Mouse (Mus musculus) thymus, adult 2 months (tissue): ENCODE measurements around the gene Pde6b. TPM values are rescaled to one million over a fixed set of nuclear protein-coding genes. Genes with fewer than 3 reads are reported as not detected.

Experiments
- DNase-seq: peaks from one replicate; pipeline ENCODE4 v3.0.0; 2021
- H3K27ac ChIP-seq: fragments of 200-500 bp; 2 replicates; pipeline ENCODE4 v1.5.1; 2012; ENCODE audit warnings: low read length, control low read depth; ENCODE audit not compliant: control insufficient read depth, insufficient read depth
- H3K27me3 ChIP-seq: fragments of 200-500 bp; 2 replicates; pipeline ENCODE4 v1.6.1; 2012; ENCODE audit warnings: mild to moderate bottlenecking, low read length, moderate library complexity, mixed read lengths; ENCODE audit not compliant: control insufficient read depth, insufficient read depth
- H3K36me3 ChIP-seq: fragments of 200-500 bp; 2 replicates; pipeline ENCODE4 v1.6.1; 2012; ENCODE audit warnings: mild to moderate bottlenecking, low read length, moderate library complexity; ENCODE audit not compliant: control insufficient read depth, insufficient read depth
- H3K4me1 ChIP-seq: fragments of 200-500 bp; replicated peaks from 2 replicates; pipeline ENCODE4 v1.6.1; 2012; ENCODE audit warnings: low read length; ENCODE audit not compliant: control insufficient read depth, insufficient read depth
- H3K4me3 ChIP-seq: fragments of 200-500 bp; 2 replicates; pipeline ENCODE4 v1.5.1; 2012; ENCODE audit warnings: mild to moderate bottlenecking, low read length, control low read depth, moderate library complexity; ENCODE audit not compliant: control insufficient read depth, insufficient read depth
- CTCF ChIP-seq: fragments of 200-500 bp; IDR thresholded peaks from 2 replicates; pipeline ENCODE4 v1.5.1; 2012; ENCODE audit warnings: mild to moderate bottlenecking, control low read depth, low read length, moderate library complexity, borderline replicate concordance; ENCODE audit not compliant: control insufficient read depth, poor library complexity, insufficient read depth; ENCODE audit errors: extremely low read depth
- POLR2A ChIP-seq: fragments of 200-500 bp; IDR thresholded peaks from 2 replicates; pipeline ENCODE4 v1.6.1; 2012; ENCODE audit warnings: mild to moderate bottlenecking, low read length, control low read depth, moderate library complexity; ENCODE audit not compliant: control insufficient read depth, poor library complexity, insufficient read depth; ENCODE audit errors: extremely low read depth
- WGBS: fragments of 180-500 bp; shearing (Covaris S2); methylation state at CpG from one replicate; pipeline ENCODE4 v1.1.7; 2018; 5-methylcytosine and 5-hydroxymethylcytosine counted together
- polyA plus RNA-seq: library from polyadenylated mRNA; depleted of rRNA; stranded (reverse); fragments of >200 nt; gene quantifications from 2 replicates; pipeline ENCODE4 v1.2.3, GENCODE M21; 2012

The Pde6b gene
- polyA plus RNA-seq, 1 experiment, result not detected

GRCm38 (mm10) chr5:108448785-108449668, 60.8 kb downstream of the Pde6b start, which contains the start of gene Mfsd7a:
Mfsd7a (minus strand) TSS chr5:108448891.
- Histone ChIP-seq H3K36me3 (no peaks in the 10 kb centered on the region), H3K4me3 (peak within 1 kb of the TSS; percentile 31), H3K27ac (no peak within 1 kb of the TSS), H3K4me1 (peaks cover 14% of the 10 kb centered on the region), H3K27me3 (no peaks in the 10 kb centered on the region)
- TF ChIP-seq CTCF (no peak), POLR2A (no peak)
- DNase-seq, result no peak
- 38% methylated on average over 24 of the region's 24 CpGs for WGBS

- WGBS, result 85% methylated on average over 8 of the region's 8 CpGs
- Histone ChIP-seq H3K27ac (no peak overlapping the region), H3K4me3 (no peak overlapping the region), H3K27me3 (no peaks in the 10 kb centered on the region), H3K36me3 (no peaks in the 10 kb centered on the region), H3K4me1 (peaks cover 11% of the 10 kb centered on the region)
- TF ChIP-seq POLR2A, result no peak
- TF ChIP-seq CTCF, result no peak
- no peak for DNase-seq
Measured at GRCm38 (mm10) chr5:108450837-108451540, 62.8 kb downstream of the Pde6b start.

- Histone ChIP-seq H3K36me3 (no peaks in the 10 kb centered on the region), H3K4me3 (no peak overlapping the region), H3K27me3 (no peaks in the 10 kb centered on the region), H3K27ac (no peak overlapping the region), H3K4me1 (peaks cover 11% of the 10 kb centered on the region)
- 85% methylated on average over 1 of the region's 1 CpGs for WGBS
- DNase-seq, result no peak
- no peak for TF ChIP-seq POLR2A
- TF ChIP-seq CTCF, result no peak
Measured at GRCm38 (mm10) chr5:108451611-108452010, 63.4 kb downstream of the Pde6b start.

- Histone ChIP-seq H3K27me3 (no peaks in the 10 kb centered on the region), H3K4me1 (peaks cover 11% of the 10 kb centered on the region), H3K27ac (no peak overlapping the region), H3K36me3 (no peaks in the 10 kb centered on the region), H3K4me3 (no peak overlapping the region)
- DNase-seq, result no peak
- TF ChIP-seq CTCF (no peak), POLR2A (no peak)
- WGBS, result 97% methylated on average over 1 of the region's 1 CpGs
Measured at GRCm38 (mm10) chr5:108452422-108452821, 64.2 kb downstream of the Pde6b start.

- WGBS, result 87% methylated on average over 3 of the region's 3 CpGs
Measured at GRCm38 (mm10) chr5:108454094-108454493, 65.9 kb downstream of the Pde6b start.

GRCm38 (mm10) chr5:108458706-108459105, 70.5 kb downstream of the Pde6b start:
- Histone ChIP-seq H3K27ac (no peak overlapping the region), H3K36me3 (no peaks in the 10 kb centered on the region), H3K4me1 (peaks cover 22% of the 10 kb centered on the region), H3K4me3 (no peak overlapping the region), H3K27me3 (no peaks in the 10 kb centered on the region)
- DNase-seq, result peak; percentile 36
- WGBS, result 27% methylated on average over 2 of the region's 2 CpGs
- TF ChIP-seq CTCF, result no peak
- TF ChIP-seq POLR2A, result no peak

More at GRCm38 (mm10) chr5:108454094-108454493, 65.9 kb downstream of the Pde6b start:
- no peak for DNase-seq
- no peak for TF ChIP-seq POLR2A
- no peak for TF ChIP-seq CTCF
- Histone ChIP-seq H3K4me3 (no peak overlapping the region), H3K27ac (no peak overlapping the region), H3K27me3 (no peaks in the 10 kb centered on the region), H3K36me3 (no peaks in the 10 kb centered on the region), H3K4me1 (peaks cover 4% of the 10 kb centered on the region)
